Mouse (Mus musculus): ENCODE data around the gene Lsp1. TPM values are rescaled to one million over a fixed set of nuclear protein-coding genes. Genes with fewer than 3 reads are reported as not detected.

Gene Lsp1
- polyA plus RNA-seq, 1 experiment from 2014 or later = 92.8 TPM

GRCm38 (mm10) chr7:142538291-142538690 lies 77.7 kb downstream of the Lsp1 start:
- no peak overlapping the region for H3K4me3 ChIP-seq (ENCODE audit: low read length)
- H3K9ac ChIP-seq (ENCODE audit: low read depth, low read length) = peak overlapping the region; percentile 40
- no peaks in the 10 kb centered on the region for H3K27me3 ChIP-seq (ENCODE audit: control insufficient read depth, insufficient read depth, low read length)
- 20% methylated on average over 4 of the region's 4 CpGs for WGBS
- peaks cover 65% of the 10 kb centered on the region for H3K4me1 ChIP-seq (ENCODE audit: control insufficient read depth, insufficient read depth, low read length)
- H3K36me3 ChIP-seq (ENCODE audit: control insufficient read depth, insufficient read depth, low read length) = peaks cover 9% of the 10 kb centered on the region; the same call in 1 of the 2 replicates
- peak overlapping the region; percentile 89 for H3K27ac ChIP-seq (ENCODE audit: low read depth, low read length)
- ATAC-seq (ENCODE audit: low FRiP score, low TSS enrichment) = no peak
- no peaks in the 10 kb centered on the region for H3K9me3 ChIP-seq (ENCODE audit: control insufficient read depth, low read length)
- no peak overlapping the region for H3K4me2 ChIP-seq (replicated peaks; ENCODE audit: low read depth, low read length)

DNA sequence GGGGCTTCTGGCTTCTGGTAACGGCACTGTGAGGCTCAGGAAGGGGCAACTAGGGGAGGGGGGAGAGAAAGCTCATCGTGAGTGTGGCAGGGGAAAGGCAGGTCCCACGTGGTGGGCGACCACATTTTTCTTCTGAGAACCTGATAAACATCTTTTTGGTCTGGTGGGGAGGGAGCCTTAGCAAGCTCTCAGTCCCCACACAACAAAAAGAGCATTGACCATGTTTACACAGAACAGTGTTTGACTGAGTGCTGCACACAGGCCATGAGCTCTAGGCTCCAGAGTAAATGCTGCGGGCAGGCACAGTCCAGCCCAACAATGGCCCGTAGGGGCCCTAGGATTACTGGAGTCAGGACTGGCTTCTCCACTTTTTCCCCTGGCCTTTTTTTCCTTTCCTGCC lies 78.2 kb downstream of the Lsp1 start:
- WGBS = 27% methylated on average over 6 of the region's 6 CpGs
- H3K9ac ChIP-seq (ENCODE audit: low read depth, low read length) = peak overlapping the region; percentile 40; the same call in 1 of the 2 replicates
- H3K36me3 ChIP-seq (ENCODE audit: control insufficient read depth, insufficient read depth, low read length) = peaks cover 9% of the 10 kb centered on the region; the same call in 1 of the 2 replicates
- H3K27me3 ChIP-seq (ENCODE audit: control insufficient read depth, insufficient read depth, low read length) = no peaks in the 10 kb centered on the region
- H3K9me3 ChIP-seq (ENCODE audit: control insufficient read depth, low read length) = no peaks in the 10 kb centered on the region
- H3K4me2 ChIP-seq (replicated peaks; ENCODE audit: low read depth, low read length) = no peak overlapping the region
- no peak overlapping the region for H3K4me3 ChIP-seq (ENCODE audit: low read length)
- H3K4me1 ChIP-seq (ENCODE audit: control insufficient read depth, insufficient read depth, low read length) = peaks cover 65% of the 10 kb centered on the region
- ATAC-seq (ENCODE audit: low FRiP score, low TSS enrichment) = no peak
- H3K27ac ChIP-seq (ENCODE audit: low read depth, low read length) = peak overlapping the region; percentile 89

- no peak for ATAC-seq (ENCODE audit: low FRiP score, low TSS enrichment)
- H3K4me1 ChIP-seq (ENCODE audit: control insufficient read depth, insufficient read depth, low read length) = peaks cover 60% of the 10 kb centered on the region
- no peaks in the 10 kb centered on the region for H3K9me3 ChIP-seq (ENCODE audit: control insufficient read depth, low read length)
- H3K4me2 ChIP-seq (replicated peaks; ENCODE audit: low read depth, low read length) = no peak overlapping the region
- 34% methylated on average over 8 of the region's 8 CpGs for WGBS
- no peak overlapping the region for H3K4me3 ChIP-seq (ENCODE audit: low read length)
- H3K9ac ChIP-seq (ENCODE audit: low read depth, low read length) = no peak overlapping the region
- H3K27me3 ChIP-seq (ENCODE audit: control insufficient read depth, insufficient read depth, low read length) = no peaks in the 10 kb centered on the region
- peak overlapping the region; percentile 89 for H3K27ac ChIP-seq (ENCODE audit: low read depth, low read length)
- H3K36me3 ChIP-seq (ENCODE audit: control insufficient read depth, insufficient read depth, low read length) = peaks cover 9% of the 10 kb centered on the region; the same call in 1 of the 2 replicates
Measured at GRCm38 (mm10) chr7:142539828-142540227, 79.2 kb downstream of the Lsp1 start.

DNA sequence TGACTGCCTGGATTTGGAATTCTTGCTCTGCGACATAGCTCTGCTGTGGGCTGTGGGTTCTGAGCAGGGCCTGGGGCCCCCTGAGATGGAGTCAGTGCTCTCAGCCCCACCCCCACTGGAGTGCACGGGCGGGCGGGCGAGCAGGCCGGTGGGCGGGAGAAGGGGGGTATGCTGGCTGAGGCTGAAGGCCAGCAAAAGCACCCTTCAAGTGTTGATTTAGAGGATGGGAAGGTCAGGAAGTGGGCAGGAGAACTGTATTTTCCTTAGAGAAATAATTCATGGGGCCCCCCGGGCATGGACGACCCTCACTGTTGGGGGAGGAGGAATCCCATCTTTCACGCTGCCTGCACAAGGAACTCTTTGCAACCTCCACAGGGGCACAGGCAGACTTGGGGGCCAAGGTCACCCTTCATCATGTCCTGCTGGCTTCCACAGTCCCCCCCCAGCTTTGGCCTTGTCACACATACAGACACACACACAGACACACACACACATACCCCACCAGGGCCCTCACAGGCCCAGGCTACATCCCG lies 82.2 kb downstream of the Lsp1 start:
- peak; percentile 86 for ATAC-seq (ENCODE audit: low FRiP score, low TSS enrichment)
- 3% methylated on average over 11 of the region's 11 CpGs for WGBS
- H3K4me1 ChIP-seq (ENCODE audit: control insufficient read depth, insufficient read depth, low read length) = peaks cover 70% of the 10 kb centered on the region

More for the DNA sequence above, 82.2 kb downstream of the Lsp1 start:
- Histone ChIP-seq H3K9me3 (ENCODE audit: control insufficient read depth, low read length) (no peaks in the 10 kb centered on the region), H3K27me3 (ENCODE audit: control insufficient read depth, insufficient read depth, low read length) (no peaks in the 10 kb centered on the region), H3K9ac (ENCODE audit: low read depth, low read length) (peak overlapping the region; percentile 25; the same call in 1 of the 2 replicates), H3K27ac (ENCODE audit: low read depth, low read length) (peak overlapping the region; percentile 95), H3K4me2 (replicated peaks; ENCODE audit: low read depth, low read length) (no peak overlapping the region; the same call in 1 of the 2 replicates), H3K4me3 (ENCODE audit: low read length) (no peak overlapping the region), H3K36me3 (ENCODE audit: control insufficient read depth, insufficient read depth, low read length) (peaks cover 5% of the 10 kb centered on the region; the same call in 1 of the 2 replicates)

Other genes starting within 250 kb of the Lsp1 start
- not detected in 2 replicates for gene Gm7579, start 248.9 kb upstream of the Lsp1 start, polyA plus RNA-seq (2014; fragmentation: Nextera tagmentation; extraction: Ambion mirVana)
- gene Krtap5-5, start 230.8 kb upstream of the Lsp1 start, polyA plus RNA-seq (2014; fragmentation: Nextera tagmentation; extraction: Ambion mirVana) = not detected in 2 replicates
- gene Gm40460, start 219.7 kb upstream of the Lsp1 start, polyA plus RNA-seq (2014; fragmentation: Nextera tagmentation; extraction: Ambion mirVana) = not detected in 2 replicates
- not detected in 2 replicates for gene Gm2431, start 202.5 kb upstream of the Lsp1 start, polyA plus RNA-seq (2014; fragmentation: Nextera tagmentation; extraction: Ambion mirVana)
- not detected in 2 replicates for gene Gm4559, start 186.4 kb upstream of the Lsp1 start, polyA plus RNA-seq (2014; fragmentation: Nextera tagmentation; extraction: Ambion mirVana)
- gene Krtap5-1, start 163.7 kb upstream of the Lsp1 start, polyA plus RNA-seq (2014; fragmentation: Nextera tagmentation; extraction: Ambion mirVana) = not detected in 2 replicates
- gene Krtap5-4, start 157.3 kb upstream of the Lsp1 start, polyA plus RNA-seq (2014; fragmentation: Nextera tagmentation; extraction: Ambion mirVana) = not detected in 2 replicates
- gene Ifitm10, start 87.1 kb upstream of the Lsp1 start, polyA plus RNA-seq (2014; fragmentation: Nextera tagmentation; extraction: Ambion mirVana) = 1.4 and 1.7 TPM in 2 replicates
- not detected in 2 replicates for gene Gm49369, start 78.1 kb upstream of the Lsp1 start, polyA plus RNA-seq (2014; fragmentation: Nextera tagmentation; extraction: Ambion mirVana)
- gene Ctsd, start 72.8 kb upstream of the Lsp1 start, polyA plus RNA-seq (2014; fragmentation: Nextera tagmentation; extraction: Ambion mirVana) = 223 and 260 TPM in 2 replicates
- gene Syt8, start 26.0 kb upstream of the Lsp1 start, polyA plus RNA-seq (2014; fragmentation: Nextera tagmentation; extraction: Ambion mirVana) = not detected in 2 replicates
- 3.1 and 3.7 TPM in 2 replicates for gene Tnni2, start 19.0 kb upstream of the Lsp1 start, polyA plus RNA-seq (2014; fragmentation: Nextera tagmentation; extraction: Ambion mirVana)
- gene Tnnt3, start 38.0 kb downstream of the Lsp1 start, polyA plus RNA-seq (2014; fragmentation: Nextera tagmentation; extraction: Ambion mirVana) = 3.2 and 3.5 TPM in 2 replicates
- 30.3 and 33.4 TPM in 2 replicates for gene Mrpl23, start 71.9 kb downstream of the Lsp1 start, polyA plus RNA-seq (2014; fragmentation: Nextera tagmentation; extraction: Ambion mirVana)
- gene Igf2, start 206.0 kb downstream of the Lsp1 start, polyA plus RNA-seq (2014; fragmentation: Nextera tagmentation; extraction: Ambion mirVana) = 627 and 715 TPM in 2 replicates
- not detected in 2 replicates for gene Gm49394, start 209.1 kb downstream of the Lsp1 start, polyA plus RNA-seq (2014; fragmentation: Nextera tagmentation; extraction: Ambion mirVana)